Mouse (Mus musculus) small intestine, adult 2 months (tissue): ENCODE results near the gene Arl15.

Experiments used
- CTCF ChIP-seq: fragments of 200-500 bp; IDR thresholded peaks from 2 replicates; pipeline ENCODE4 v1.5.1; 2012; ENCODE audit warnings: low read depth, mild to moderate bottlenecking, control low read depth, inconsistent platforms, low read length, moderate library complexity, mixed read lengths; ENCODE audit not compliant: insufficient replicate concordance, insufficient read length; ENCODE audit errors: extremely low read depth
- POLR2A ChIP-seq: fragments of 200-500 bp; IDR thresholded peaks from 2 replicates; pipeline ENCODE4 v1.6.1; 2012; ENCODE audit warnings: low read depth, mild to moderate bottlenecking, control low read depth, inconsistent platforms, low read length, moderate library complexity

DNA sequence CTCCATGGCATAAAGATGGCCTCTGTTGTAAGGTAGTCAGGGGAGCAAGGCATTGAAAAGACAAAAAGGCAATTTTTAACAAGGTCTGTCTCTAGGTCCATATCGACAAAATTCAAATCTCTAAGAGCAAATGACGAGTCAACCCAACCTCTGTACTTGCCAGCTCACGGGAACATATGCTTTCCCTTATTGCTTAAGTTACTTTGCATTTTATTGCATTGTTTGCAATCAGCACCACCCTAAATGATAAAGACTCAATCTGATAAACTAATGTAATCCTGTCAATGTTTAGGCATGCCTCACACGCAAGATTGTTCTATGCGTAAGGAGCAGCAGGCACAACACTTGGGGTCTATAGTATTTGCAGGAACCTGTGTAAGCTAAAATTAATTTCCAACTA, 24.0 kb upstream of the Arl15 start:
- TF ChIP-seq POLR2A = no peak
- no peak for TF ChIP-seq CTCF
